Mouse (Mus musculus): ENCODE data around the gene Tango6. TPM values are rescaled to one million over a fixed set of nuclear protein-coding genes. Genes with fewer than 3 reads are reported as not detected.

The Tango6 gene
- polyA plus RNA-seq, 1 experiment from 2014 or later, result 7.1 TPM

- H3K36me3 ChIP-seq (ENCODE audit: control insufficient read depth, insufficient read depth, low read length), result no peaks in the 10 kb centered on the region
- no peak overlapping the region for H3K4me3 ChIP-seq (ENCODE audit: control insufficient read depth in 1 of 2, insufficient read depth in 1 of 2, low read depth in 1 of 2, low read length in 2 of 2)
- ATAC-seq (ENCODE audit: insufficient number of reproducible peaks, insufficient read depth, low FRiP score, low read depth), result no peak
- no peaks in the 10 kb centered on the region for H3K9me3 ChIP-seq (ENCODE audit: control insufficient read depth, low read length)
- no peak overlapping the region for H3K9ac ChIP-seq (ENCODE audit: low read length)
- no peaks in the 10 kb centered on the region for H3K27me3 ChIP-seq (ENCODE audit: control insufficient read depth, insufficient read depth, low read length)
- no peaks in the 10 kb centered on the region for H3K4me1 ChIP-seq (ENCODE audit: control insufficient read depth in 2 of 2, insufficient read depth in 2 of 2, low read length in 2 of 2)
- H3K4me2 ChIP-seq (ENCODE audit: low read length), result no peak overlapping the region
- H3K27ac ChIP-seq (replicated peaks in 1 of 2; ENCODE audit: control insufficient read depth in 1 of 2, insufficient read depth in 1 of 2, low read depth in 2 of 2, low read length in 2 of 2), result no peak overlapping the region
These were observed 26.8 kb upstream of the Tango6 start for GRCm38 (mm10) chr8:106656046-106656445.

- no peak for ATAC-seq (ENCODE audit: insufficient number of reproducible peaks, insufficient read depth, low FRiP score, low read depth)
- H3K4me3 ChIP-seq (ENCODE audit: control insufficient read depth in 1 of 2, insufficient read depth in 1 of 2, low read depth in 1 of 2, low read length in 2 of 2), result no peak overlapping the region
These were observed 10.1 kb upstream of the Tango6 start for GRCm38 (mm10) chr8:106672786-106673185.

GRCm38 (mm10) chr8:106674318-106674717, 8.6 kb upstream of the Tango6 start:
- H3K27ac ChIP-seq (replicated peaks in 1 of 2; ENCODE audit: control insufficient read depth in 1 of 2, insufficient read depth in 1 of 2, low read depth in 2 of 2, low read length in 2 of 2), result no peak overlapping the region
- H3K4me1 ChIP-seq (ENCODE audit: control insufficient read depth in 2 of 2, insufficient read depth in 2 of 2, low read length in 2 of 2), result no peaks in the 10 kb centered on the region
- ATAC-seq (ENCODE audit: insufficient number of reproducible peaks, insufficient read depth, low FRiP score, low read depth), result no peak
- no peaks in the 10 kb centered on the region for H3K27me3 ChIP-seq (ENCODE audit: control insufficient read depth, insufficient read depth, low read length)
- H3K36me3 ChIP-seq (ENCODE audit: control insufficient read depth, insufficient read depth, low read length), result no peaks in the 10 kb centered on the region
- 97% methylated on average over 15 of the region's 15 CpGs for WGBS
- no peak overlapping the region for H3K9ac ChIP-seq (ENCODE audit: low read length)
- no peak overlapping the region for H3K4me3 ChIP-seq (ENCODE audit: control insufficient read depth in 1 of 2, insufficient read depth in 1 of 2, low read depth in 1 of 2, low read length in 2 of 2)
- H3K9me3 ChIP-seq (ENCODE audit: control insufficient read depth, low read length), result no peaks in the 10 kb centered on the region
- H3K4me2 ChIP-seq (ENCODE audit: low read length), result no peak overlapping the region

More at GRCm38 (mm10) chr8:106672786-106673185, 10.1 kb upstream of the Tango6 start:
- WGBS, result 62% methylated on average over 2 of the region's 2 CpGs
- H3K9me3 ChIP-seq (ENCODE audit: control insufficient read depth, low read length), result no peaks in the 10 kb centered on the region
- H3K4me2 ChIP-seq (ENCODE audit: low read length), result no peak overlapping the region
- H3K27me3 ChIP-seq (ENCODE audit: control insufficient read depth, insufficient read depth, low read length), result no peaks in the 10 kb centered on the region
- no peak overlapping the region for H3K9ac ChIP-seq (ENCODE audit: low read length)
- no peak overlapping the region for H3K27ac ChIP-seq (replicated peaks in 1 of 2; ENCODE audit: control insufficient read depth in 1 of 2, insufficient read depth in 1 of 2, low read depth in 2 of 2, low read length in 2 of 2)
- no peaks in the 10 kb centered on the region for H3K4me1 ChIP-seq (ENCODE audit: control insufficient read depth in 2 of 2, insufficient read depth in 2 of 2, low read length in 2 of 2)
- no peaks in the 10 kb centered on the region for H3K36me3 ChIP-seq (ENCODE audit: control insufficient read depth, insufficient read depth, low read length)

GRCm38 (mm10) chr8:106674894-106675293, 8.0 kb upstream of the Tango6 start:
- no peaks in the 10 kb centered on the region for H3K4me1 ChIP-seq (ENCODE audit: control insufficient read depth in 2 of 2, insufficient read depth in 2 of 2, low read length in 2 of 2)
- no peak for ATAC-seq (ENCODE audit: insufficient number of reproducible peaks, insufficient read depth, low FRiP score, low read depth)
- H3K36me3 ChIP-seq (ENCODE audit: control insufficient read depth, insufficient read depth, low read length), result no peaks in the 10 kb centered on the region
- no peaks in the 10 kb centered on the region for H3K27me3 ChIP-seq (ENCODE audit: control insufficient read depth, insufficient read depth, low read length)
- no peaks in the 10 kb centered on the region for H3K9me3 ChIP-seq (ENCODE audit: control insufficient read depth, low read length)
- WGBS, result 70% methylated on average over 8 of the region's 8 CpGs
- H3K4me3 ChIP-seq (ENCODE audit: control insufficient read depth in 1 of 2, insufficient read depth in 1 of 2, low read depth in 1 of 2, low read length in 2 of 2), result no peak overlapping the region
- H3K27ac ChIP-seq (replicated peaks in 1 of 2; ENCODE audit: control insufficient read depth in 1 of 2, insufficient read depth in 1 of 2, low read depth in 2 of 2, low read length in 2 of 2), result no peak overlapping the region
- H3K9ac ChIP-seq (ENCODE audit: low read length), result no peak overlapping the region
- no peak overlapping the region for H3K4me2 ChIP-seq (ENCODE audit: low read length)

- no peaks in the 10 kb centered on the region for H3K4me1 ChIP-seq (ENCODE audit: control insufficient read depth in 2 of 2, insufficient read depth in 2 of 2, low read length in 2 of 2)
- no peak for ATAC-seq (ENCODE audit: insufficient number of reproducible peaks, insufficient read depth, low FRiP score, low read depth)
- H3K36me3 ChIP-seq (ENCODE audit: control insufficient read depth, insufficient read depth, low read length), result 0 out of 2 replicates have a peak, but pooled peaks cover 6% of the 10 kb centered on the region
- H3K27ac ChIP-seq (replicated peaks in 1 of 2; ENCODE audit: control insufficient read depth in 1 of 2, insufficient read depth in 1 of 2, low read depth in 2 of 2, low read length in 2 of 2), result no peak overlapping the region
- no peaks in the 10 kb centered on the region for H3K9me3 ChIP-seq (ENCODE audit: control insufficient read depth, low read length)
- 92% methylated on average over 4 of the region's 4 CpGs for WGBS
- no peak overlapping the region for H3K4me2 ChIP-seq (ENCODE audit: low read length)
- no peak overlapping the region for H3K9ac ChIP-seq (ENCODE audit: low read length)
- H3K27me3 ChIP-seq (ENCODE audit: control insufficient read depth, insufficient read depth, low read length), result no peaks in the 10 kb centered on the region
- no peak overlapping the region for H3K4me3 ChIP-seq (ENCODE audit: control insufficient read depth in 1 of 2, insufficient read depth in 1 of 2, low read depth in 1 of 2, low read length in 2 of 2)
These were observed 1.5 kb downstream of the Tango6 start for GRCm38 (mm10) chr8:106684387-106684786.

- no peaks in the 10 kb centered on the region for H3K27me3 ChIP-seq (ENCODE audit: control insufficient read depth, insufficient read depth, low read length)
- no peak for ATAC-seq (ENCODE audit: insufficient number of reproducible peaks, insufficient read depth, low FRiP score, low read depth)
- H3K4me1 ChIP-seq (ENCODE audit: control insufficient read depth in 2 of 2, insufficient read depth in 2 of 2, low read length in 2 of 2), result no peaks in the 10 kb centered on the region
- no peaks in the 10 kb centered on the region for H3K9me3 ChIP-seq (ENCODE audit: control insufficient read depth, low read length)
- H3K4me2 ChIP-seq (ENCODE audit: low read length), result no peak overlapping the region
- H3K9ac ChIP-seq (ENCODE audit: low read length), result no peak overlapping the region
- H3K27ac ChIP-seq (replicated peaks in 1 of 2; ENCODE audit: control insufficient read depth in 1 of 2, insufficient read depth in 1 of 2, low read depth in 2 of 2, low read length in 2 of 2), result no peak overlapping the region
- no peak overlapping the region for H3K4me3 ChIP-seq (ENCODE audit: control insufficient read depth in 1 of 2, insufficient read depth in 1 of 2, low read depth in 1 of 2, low read length in 2 of 2)
- H3K36me3 ChIP-seq (ENCODE audit: control insufficient read depth, insufficient read depth, low read length), result peaks cover 17% of the 10 kb centered on the region
- WGBS, result 7% methylated on average over 4 of the region's 4 CpGs
These were observed 4.6 kb downstream of the Tango6 start for GRCm38 (mm10) chr8:106687479-106687878.

- Histone ChIP-seq H3K4me2 (ENCODE audit: low read length) (no peak overlapping the region), H3K27me3 (ENCODE audit: control insufficient read depth, insufficient read depth, low read length) (no peaks in the 10 kb centered on the region), H3K9me3 (ENCODE audit: control insufficient read depth, low read length) (no peaks in the 10 kb centered on the region), H3K9ac (ENCODE audit: low read length) (no peak overlapping the region), H3K36me3 (ENCODE audit: control insufficient read depth, insufficient read depth, low read length) (peaks cover 65% of the 10 kb centered on the region), H3K27ac (replicated peaks in 1 of 2; ENCODE audit: control insufficient read depth in 1 of 2, insufficient read depth in 1 of 2, low read depth in 2 of 2, low read length in 2 of 2) (no peak overlapping the region), H3K4me1 (ENCODE audit: control insufficient read depth in 2 of 2, insufficient read depth in 2 of 2, low read length in 2 of 2) (no peaks in the 10 kb centered on the region; a peak in 1 of 4 replicates), H3K4me3 (ENCODE audit: control insufficient read depth in 1 of 2, insufficient read depth in 1 of 2, low read depth in 1 of 2, low read length in 2 of 2) (no peak overlapping the region)
- 52% methylated on average over 3 of the region's 3 CpGs for WGBS
- ATAC-seq (ENCODE audit: insufficient number of reproducible peaks, insufficient read depth, low FRiP score, low read depth), result no peak
These were observed 14.9 kb downstream of the Tango6 start for GRCm38 (mm10) chr8:106697748-106698248.

- WGBS, result 68% methylated on average over 5 of the region's 5 CpGs
- no peak overlapping the region for H3K9ac ChIP-seq (ENCODE audit: low read length)
- peaks cover 3 to 5% of the 10 kb centered on the region in 2 experiments for H3K4me1 ChIP-seq (ENCODE audit: control insufficient read depth in 2 of 2, insufficient read depth in 2 of 2, low read length in 2 of 2)
- H3K4me3 ChIP-seq (ENCODE audit: control insufficient read depth in 1 of 2, insufficient read depth in 1 of 2, low read depth in 1 of 2, low read length in 2 of 2), result no peak overlapping the region
- ATAC-seq (ENCODE audit: insufficient number of reproducible peaks, insufficient read depth, low FRiP score, low read depth), result no peak
- H3K27me3 ChIP-seq (ENCODE audit: control insufficient read depth, insufficient read depth, low read length), result no peaks in the 10 kb centered on the region
- H3K27ac ChIP-seq (replicated peaks in 1 of 2; ENCODE audit: control insufficient read depth in 1 of 2, insufficient read depth in 1 of 2, low read depth in 2 of 2, low read length in 2 of 2), result no peak overlapping the region
- no peaks in the 10 kb centered on the region for H3K9me3 ChIP-seq (ENCODE audit: control insufficient read depth, low read length)
- H3K4me2 ChIP-seq (ENCODE audit: low read length), result no peak overlapping the region
- peaks cover 60% of the 10 kb centered on the region for H3K36me3 ChIP-seq (ENCODE audit: control insufficient read depth, insufficient read depth, low read length)
These were observed 16.7 kb downstream of the Tango6 start for GRCm38 (mm10) chr8:106699588-106699987.
